Mouse (Mus musculus): ENCODE results near the gene Rtbdn.

- no peak for TF ChIP-seq CTCF (IDR thresholded peaks at IDR 0.05; ENCODE audit: low read depth, low read length)
- TF ChIP-seq POLR2A (IDR thresholded peaks at IDR 0.05; ENCODE audit: insufficient read depth, low read length) = no peak
These were observed 5.9 kb downstream of the Rtbdn start for GRCm38 (mm10) chr8:84952612-84953255.

Data from ES-Bruce4 (cell line).